Mouse (Mus musculus) heart, adult 2 months (tissue): Measurements from ENCODE around the gene Ldhal6b. TPM values are rescaled to one million over a fixed set of nuclear protein-coding genes. Genes with fewer than 3 reads are reported as not detected.

Experiments used
- DNase-seq, 2 experiments: peaks; one replicate each; pipeline ENCODE4 v3.0.0; 2021
- H3K27ac ChIP-seq: fragments of 200-600 bp; 2 replicates; pipeline ENCODE4 v1.8.1; 2022
- H3K27me3 ChIP-seq: fragments of 200-500 bp; 2 replicates; pipeline ENCODE4 v1.6.1; 2012; ENCODE audit warnings: mild to moderate bottlenecking, low read length, inconsistent platforms, mixed read lengths; ENCODE audit not compliant: control insufficient read depth, insufficient read depth
- H3K36me3 ChIP-seq: fragments of 200-500 bp; 2 replicates; pipeline ENCODE4 v1.6.1; 2012; ENCODE audit warnings: low read length, inconsistent platforms; ENCODE audit not compliant: control insufficient read depth, insufficient read depth
- H3K4me1 ChIP-seq: fragments of 200-500 bp; 2 replicates; pipeline ENCODE4 v1.6.1; 2011; ENCODE audit warnings: low read length; ENCODE audit not compliant: control insufficient read depth, insufficient read depth
- H3K4me3 ChIP-seq: fragments of 200-600 bp; 2 replicates; pipeline ENCODE4 v1.8.1; 2022
- H3K79me2 ChIP-seq: fragments of 200-500 bp; replicated peaks from 2 replicates; pipeline ENCODE4 v1.6.1; 2012; ENCODE audit warnings: mild to moderate bottlenecking, inconsistent platforms, low read length, moderate library complexity, mixed read lengths; ENCODE audit not compliant: control insufficient read depth, insufficient read depth
- H3K9ac ChIP-seq: fragments of 200-500 bp; 2 replicates; pipeline ENCODE4 v1.6.1; 2012; ENCODE audit warnings: low read depth, mild to moderate bottlenecking, control low read depth, inconsistent platforms, low read length, mixed read lengths
- CTCF ChIP-seq: fragments of 200-600 bp; IDR thresholded peaks from 2 replicates; pipeline ENCODE4 v1.8.1; 2022; ENCODE audit warnings: antibody characterized with exemption, mild to moderate bottlenecking, moderate library complexity
- EP300 ChIP-seq: fragments of 200-500 bp; IDR thresholded peaks from 2 replicates; pipeline ENCODE4 v1.6.1; 2011; ENCODE audit warnings: low read depth, low read length, control low read depth; ENCODE audit not compliant: insufficient read depth
- POLR2A ChIP-seq: fragments of 200-500 bp; IDR thresholded peaks from 2 replicates; pipeline ENCODE4 v1.6.1; 2011; ENCODE audit warnings: mild to moderate bottlenecking, low read depth, low read length, control low read depth; ENCODE audit not compliant: insufficient read depth
- WGBS: fragments of 180-500 bp; shearing (Covaris S2); methylation state at CpG from one replicate; pipeline ENCODE4 v1.1.7; 2018; 5-methylcytosine and 5-hydroxymethylcytosine counted together
- intact Hi-C: fragments of 180-260 bp; cut with DNase I; formaldehyde crosslinking; loops from one replicate; pipeline ENCODE4 v1.15.1; 2025
- polyA plus RNA-seq: library from polyadenylated mRNA; depleted of rRNA; stranded (reverse); fragments of >200 nt; gene quantifications from 2 replicates; pipeline ENCODE4 v1.2.3, GENCODE M21; 2012
- total RNA-seq, 2 experiments: library from RNA; stranded (reverse); gene quantifications; 2 replicates each; pipeline ENCODE4 v1.2.3; 2021

The Ldhal6b gene
- total and polyA plus RNA-seq, 3 experiments, result 0.21 to 0.49 (median 0.36) TPM

GRCm38 (mm10) chr17:5425204-5425603 lies 6.6 kb upstream of the Ldhal6b start:
- intact Hi-C loops, result no loop called here
- TF ChIP-seq CTCF (no peak), POLR2A (no peak), EP300 (no peak)
- Histone ChIP-seq H3K36me3 (peaks cover 2% of the 10 kb centered on the region; the same call in 1 of the 2 replicates), H3K4me3 (no peak overlapping the region), H3K27me3 (no peaks in the 10 kb centered on the region), H3K4me1 (no peaks in the 10 kb centered on the region; the same call in none of the 2 replicates), H3K9ac (no peak overlapping the region), H3K79me2 (0 out of 2 replicates have a peak, but pooled peaks cover 1% of the 10 kb centered on the region), H3K27ac (no peak overlapping the region)
- DNase-seq, result peak in 1 of 2 experiments; percentile 16
- 26% methylated on average over 3 of the region's 3 CpGs for WGBS

GRCm38 (mm10) chr17:5424156-5424555 lies 5.6 kb upstream of the Ldhal6b start:
- Histone ChIP-seq H3K79me2 (0 out of 2 replicates have a peak, but pooled peaks cover 1% of the 10 kb centered on the region), H3K4me1 (no peaks in the 10 kb centered on the region; the same call in none of the 2 replicates), H3K4me3 (no peak overlapping the region), H3K36me3 (peaks cover 2% of the 10 kb centered on the region; the same call in 1 of the 2 replicates), H3K9ac (no peak overlapping the region), H3K27ac (no peak overlapping the region), H3K27me3 (no peaks in the 10 kb centered on the region)
- intact Hi-C loops, result no loop called here
- TF ChIP-seq CTCF, result no peak
- TF ChIP-seq POLR2A, result no peak
- TF ChIP-seq EP300, result no peak
- 64% methylated on average over 8 of the region's 8 CpGs for WGBS
- DNase-seq, result no peak

DNA sequence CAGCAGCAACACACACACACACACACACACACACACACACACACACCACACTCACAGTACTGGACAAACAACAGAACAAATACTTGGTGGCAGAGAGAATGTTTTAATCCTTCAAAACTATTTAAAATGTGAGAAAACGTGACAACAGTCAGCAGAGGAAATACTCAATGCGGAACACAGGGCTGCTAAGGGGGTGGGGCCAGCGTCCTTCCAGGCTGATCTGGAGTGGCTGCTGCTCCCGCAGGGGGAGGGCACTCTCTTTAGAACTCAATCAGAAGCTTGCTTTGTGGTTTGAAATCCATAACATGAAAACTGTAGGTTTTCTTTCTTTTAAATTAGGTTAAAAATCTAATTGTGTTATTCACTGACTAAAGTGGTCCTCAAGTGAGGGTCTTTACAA lies 3.3 kb upstream of the Ldhal6b start:
- H3K4me1 ChIP-seq, result no peaks in the 10 kb centered on the region; the same call in none of the 2 replicates
- peaks cover 2% of the 10 kb centered on the region; the same call in 1 of the 2 replicates for H3K36me3 ChIP-seq
- H3K9ac ChIP-seq, result no peak overlapping the region
- intact Hi-C loops, result no loop called here
- DNase-seq, result no peak
- 0 out of 2 replicates have a peak, but pooled peaks cover 1% of the 10 kb centered on the region for H3K79me2 ChIP-seq
- no peak for TF ChIP-seq POLR2A
- TF ChIP-seq EP300, result no peak
- no peak for TF ChIP-seq CTCF
- no peaks in the 10 kb centered on the region for H3K27me3 ChIP-seq
- no peak overlapping the region for H3K27ac ChIP-seq
- no peak overlapping the region for H3K4me3 ChIP-seq
- WGBS, result 43% methylated on average over 4 of the region's 4 CpGs

GRCm38 (mm10) chr17:5419771-5420518 lies 1.4 kb upstream of the Ldhal6b start:
- H3K79me2 ChIP-seq, result no peaks in the 10 kb centered on the region
- H3K27ac ChIP-seq, result no peak overlapping the region
- no peaks in the 10 kb centered on the region; the same call in 1 of the 2 replicates for H3K4me1 ChIP-seq
- TF ChIP-seq EP300 (no peak), POLR2A (no peak), CTCF (no peak)
- no peaks in the 10 kb centered on the region; the same call in 1 of the 2 replicates for H3K36me3 ChIP-seq
- 79% methylated on average over 6 of the region's 6 CpGs for WGBS
- H3K4me3 ChIP-seq, result no peak overlapping the region
- no peak for DNase-seq
- H3K27me3 ChIP-seq, result no peaks in the 10 kb centered on the region
- intact Hi-C loops, result no loop called here
- no peak overlapping the region for H3K9ac ChIP-seq

DNA sequence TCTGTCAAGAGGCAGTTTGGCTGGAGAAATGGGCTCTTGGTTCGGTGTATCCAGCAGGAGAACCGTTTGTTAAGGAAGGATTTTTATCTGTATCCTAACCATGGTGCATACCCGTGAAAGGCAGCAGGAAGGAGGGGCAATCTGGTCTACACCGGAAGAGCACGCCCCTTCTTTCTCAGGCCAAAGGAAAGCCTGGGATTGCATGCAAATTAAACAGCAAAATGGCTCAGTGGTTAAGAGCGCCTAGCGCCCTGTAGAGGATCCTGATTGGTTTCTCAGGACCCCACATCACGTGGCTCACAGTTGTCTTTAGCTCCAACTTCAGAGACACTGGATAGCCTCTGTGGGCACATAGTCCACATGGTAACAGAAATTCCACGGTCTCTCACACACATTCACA lies 489 bp upstream of the Ldhal6b start:
- H3K79me2 ChIP-seq, result no peaks in the 10 kb centered on the region
- H3K4me1 ChIP-seq, result no peaks in the 10 kb centered on the region
- 88% methylated on average over 9 of the region's 9 CpGs for WGBS
- intact Hi-C loops, result no loop called here
- no peak overlapping the region for H3K27ac ChIP-seq
- DNase-seq, result no peak
- no peaks in the 10 kb centered on the region for H3K36me3 ChIP-seq
- H3K27me3 ChIP-seq, result no peaks in the 10 kb centered on the region
- no peak overlapping the region for H3K9ac ChIP-seq
- no peak for TF ChIP-seq EP300
- no peak for TF ChIP-seq CTCF
- H3K4me3 ChIP-seq, result no peak overlapping the region

DNA sequence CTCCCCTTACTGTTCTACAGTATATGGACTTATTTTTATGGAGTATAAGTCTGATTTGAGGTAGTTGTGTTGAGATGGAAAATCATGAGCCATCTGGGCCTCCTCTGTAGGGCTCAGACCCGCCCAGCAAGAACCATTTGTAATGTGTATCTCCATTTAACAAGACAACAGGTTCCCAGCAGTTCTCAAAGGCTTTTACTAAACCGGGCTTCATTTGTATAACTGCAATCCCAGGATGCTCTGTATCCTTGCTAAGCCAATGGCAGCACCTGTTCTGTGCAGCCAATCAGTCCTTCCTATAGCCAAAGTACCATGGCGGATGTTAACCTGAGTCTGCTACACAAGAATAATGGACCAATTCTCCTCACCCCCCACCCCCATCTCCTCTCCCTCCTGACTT lies 2.0 kb downstream of the Ldhal6b start:
- DNase-seq, result no peak
- Histone ChIP-seq H3K4me1 (no peaks in the 10 kb centered on the region), H3K36me3 (no peaks in the 10 kb centered on the region), H3K9ac (no peak overlapping the region), H3K4me3 (no peak overlapping the region), H3K27ac (no peak overlapping the region), H3K79me2 (no peaks in the 10 kb centered on the region), H3K27me3 (no peaks in the 10 kb centered on the region)
- TF ChIP-seq POLR2A, result no peak
- no peak for TF ChIP-seq CTCF
- no peak for TF ChIP-seq EP300
- 93% methylated on average over 3 of the region's 3 CpGs for WGBS
- intact Hi-C loops, result no loop called here
